Mouse (Mus musculus): Measurements from ENCODE around the gene Arpc4. TPM values are rescaled to one million over a fixed set of nuclear protein-coding genes. Genes with fewer than 3 reads are reported as not detected.

The Arpc4 gene
- polyA plus RNA-seq (2015; fragmentation: Nextera tagmentation; extraction: Ambion mirVana), result 448 and 455 TPM in 2 replicates

DNA sequence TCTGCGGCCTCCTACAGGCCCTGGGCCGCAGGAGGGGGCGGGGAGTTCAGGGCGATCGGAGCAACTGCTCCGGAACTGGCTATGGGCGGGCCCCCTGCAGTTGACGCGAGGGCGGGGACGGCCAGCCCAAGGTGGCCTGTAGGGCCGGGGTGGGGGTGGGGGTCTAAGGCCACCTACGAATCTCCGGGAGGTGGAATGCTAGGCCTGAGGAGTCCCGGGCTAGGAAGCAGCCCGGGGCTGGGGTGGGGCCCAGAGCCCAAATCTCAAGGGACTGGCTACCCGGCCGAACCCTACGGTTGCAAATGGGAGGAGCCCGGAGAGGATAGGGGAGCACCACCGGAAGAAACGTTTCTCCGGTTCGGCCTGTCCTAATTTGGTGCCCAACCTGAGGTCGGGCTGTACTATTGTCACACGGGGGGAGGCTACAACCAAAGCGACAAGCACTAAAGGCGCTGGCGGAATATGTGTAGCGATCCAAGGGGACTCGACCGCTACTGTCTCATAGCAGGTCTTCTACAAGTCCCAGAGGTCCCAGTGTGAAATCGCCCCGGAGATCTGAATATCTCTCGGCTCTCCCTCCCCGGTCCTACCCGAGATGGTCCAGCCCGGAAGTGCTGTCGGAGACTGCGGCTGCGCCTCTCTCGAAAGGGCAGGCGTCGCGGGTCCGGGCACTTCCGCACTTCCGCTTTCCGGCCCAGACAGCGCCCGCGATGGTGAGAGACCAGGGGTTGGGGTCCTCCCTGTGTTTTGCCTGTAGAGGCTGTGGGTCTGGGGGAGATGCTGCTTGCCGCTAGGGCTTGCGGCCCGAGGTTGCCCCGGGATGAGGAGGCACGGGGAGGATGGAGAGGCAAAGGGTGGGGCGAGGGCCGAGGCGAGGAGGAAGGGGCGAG lies at the start of gene Arpc4, which contains the start of gene Tada3:
Arpc4 (plus strand) TSS at position 620 of the 890 bp plus-strand sequence.
Tada3 (minus strand) TSS at position 388 of the 890 bp plus-strand sequence.

DNA sequence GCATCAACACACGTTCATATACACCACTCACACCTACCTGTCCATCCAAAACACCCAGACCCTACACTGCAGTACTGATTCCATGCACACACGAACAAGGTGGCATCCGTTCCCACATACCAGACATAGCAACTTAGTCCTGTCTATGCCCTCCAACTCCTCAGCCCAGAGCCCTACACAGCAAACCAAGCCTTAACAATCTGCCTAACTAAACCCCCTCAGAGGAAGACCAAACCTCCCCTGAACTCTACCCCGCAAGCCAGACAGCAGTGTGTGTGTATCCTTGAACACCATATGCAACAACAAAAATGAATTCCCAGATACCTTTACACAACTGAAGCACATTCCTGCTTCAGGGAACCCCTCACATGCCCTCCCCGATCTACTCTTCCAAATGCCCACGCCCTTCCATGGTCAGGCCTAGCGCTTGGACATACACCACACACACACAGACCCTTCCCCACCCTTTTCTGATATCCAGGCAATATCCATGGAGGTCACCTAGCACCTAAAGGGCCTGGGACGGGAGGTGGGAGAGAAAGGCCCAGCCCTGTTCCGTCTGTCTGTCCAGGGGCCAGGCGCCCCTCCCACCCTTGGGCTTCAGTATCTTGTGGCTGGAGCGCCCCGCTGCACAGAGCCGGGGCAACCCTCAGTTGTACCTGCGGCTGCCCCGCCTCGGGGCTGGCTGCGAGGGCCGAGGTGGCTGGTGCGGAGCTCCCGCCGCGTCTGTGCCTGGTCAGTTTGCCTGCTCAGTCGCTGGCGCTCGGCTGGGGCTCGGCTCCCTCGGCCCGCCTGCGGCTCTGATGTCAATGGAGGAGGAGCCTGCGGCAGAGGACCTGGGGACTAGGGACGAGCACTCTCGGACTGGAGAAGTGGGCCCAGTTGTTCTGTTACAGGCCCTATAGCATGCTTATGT lies 34.5 kb upstream of the Arpc4 start, which contains the start of gene Camk1:
Camk1 (minus strand) TSS at position 808 of the 916 bp plus-strand sequence.

DNA sequence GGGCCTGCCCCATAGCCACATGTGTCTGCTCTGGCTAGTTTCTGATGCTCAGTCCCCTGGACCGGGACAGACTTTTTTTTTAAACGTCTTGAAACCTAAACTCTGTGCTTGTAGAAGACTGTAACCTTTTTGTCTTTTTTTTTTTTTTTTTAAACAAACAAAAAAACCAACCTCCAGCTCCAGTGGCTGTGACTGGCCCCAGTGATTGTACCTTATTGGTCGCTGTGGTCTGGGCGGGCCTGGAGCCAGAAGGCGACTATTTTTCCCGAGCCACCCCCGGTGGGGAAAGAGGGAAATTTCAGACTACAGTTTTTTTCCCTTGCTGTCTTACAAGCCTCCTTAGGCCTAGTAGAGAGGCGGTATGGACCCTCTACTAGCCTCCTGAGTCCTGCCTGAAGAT lies 11.0 kb downstream of the Arpc4 start, which contains the start of gene Ttll3:
Ttll3 (plus strand) TSS at position 301 of the 400 bp plus-strand sequence.

DNA sequence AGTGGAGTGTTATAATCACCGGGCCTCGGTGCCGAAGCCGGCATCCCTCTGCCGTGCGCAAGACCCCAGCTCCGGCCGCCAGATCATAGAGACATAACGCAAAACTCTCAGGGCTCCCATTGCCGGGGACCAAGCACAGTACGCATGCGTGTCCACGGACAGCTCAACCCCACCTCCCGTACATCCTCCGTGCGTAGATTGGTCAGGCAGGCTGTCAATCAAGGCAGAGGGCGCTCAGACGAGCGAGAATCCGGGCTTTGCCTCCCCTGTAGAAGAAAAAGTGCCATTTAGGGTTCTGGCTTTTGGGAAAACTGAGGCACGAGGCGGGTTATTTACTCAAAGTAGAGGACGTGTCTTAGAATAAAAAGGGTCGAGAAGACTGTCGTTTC lies 41.3 kb downstream of the Arpc4 start, which contains the start of gene Rpusd3:
Rpusd3 (minus strand) TSS at position 142 of the 389 bp plus-strand sequence.

DNA sequence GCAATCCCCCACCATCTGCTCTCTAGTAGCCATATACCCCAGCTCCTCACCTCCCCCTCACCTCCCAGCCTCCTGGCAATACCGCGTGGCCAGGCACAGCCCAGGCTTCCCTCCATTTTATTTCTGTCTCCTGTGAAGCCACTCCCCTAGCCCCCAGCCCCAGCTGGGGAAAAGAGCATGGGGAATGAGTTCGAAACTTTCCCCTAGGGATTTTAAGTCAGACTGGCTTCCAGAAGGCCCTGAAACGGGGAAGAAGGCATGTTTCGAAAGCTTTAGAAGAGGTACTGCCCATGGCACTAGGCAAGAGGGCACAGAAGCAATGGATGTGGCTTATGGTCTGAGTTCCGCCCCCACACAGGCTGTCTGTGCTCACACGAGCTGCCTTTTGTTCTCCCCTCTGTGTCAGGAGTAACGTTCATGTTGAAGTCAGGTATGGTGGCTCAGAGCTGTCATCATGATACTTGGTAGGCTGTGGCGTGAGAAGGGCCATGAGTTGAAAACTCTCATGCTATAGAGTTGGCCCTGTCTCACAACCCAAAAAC lies 57.8 kb downstream of the Arpc4 start, which contains the start of gene Cidec:
Cidec (minus strand) TSS at position 97 of the 542 bp plus-strand sequence.

Small RNAs within 50 kb of the gene (microRNA-seq; reads per million reads assigned to microRNA genes)
- not detected for gene Gm24387

Other genes starting within 250 kb of the Arpc4 start
- gene Lhfpl4, start 182.7 kb upstream of the Arpc4 start, polyA plus RNA-seq (2015; fragmentation: Nextera tagmentation; extraction: Ambion mirVana), result 47.2 and 49.8 TPM in 2 replicates
- 26.7 and 30.6 TPM in 2 replicates for gene Mtmr14, start 140.3 kb upstream of the Arpc4 start, polyA plus RNA-seq (2015; fragmentation: Nextera tagmentation; extraction: Ambion mirVana)
- gene Cpne9, start 95.8 kb upstream of the Arpc4 start, polyA plus RNA-seq (2015; fragmentation: Nextera tagmentation; extraction: Ambion mirVana), result 3.0 and 3.6 TPM in 2 replicates
- gene Brpf1, start 71.0 kb upstream of the Arpc4 start, polyA plus RNA-seq (2015; fragmentation: Nextera tagmentation; extraction: Ambion mirVana), result 8.7 and 9.2 TPM in 2 replicates
- 7.6 and 9.9 TPM in 2 replicates for gene Ogg1, start 51.1 kb upstream of the Arpc4 start, polyA plus RNA-seq (2015; fragmentation: Nextera tagmentation; extraction: Ambion mirVana)
- gene Camk1, start 34.1 kb upstream of the Arpc4 start, polyA plus RNA-seq (2015; fragmentation: Nextera tagmentation; extraction: Ambion mirVana), result 129 and 135 TPM in 2 replicates
- gene Tada3, start 232 bp upstream of the Arpc4 start, polyA plus RNA-seq (2015; fragmentation: Nextera tagmentation; extraction: Ambion mirVana), result 58.7 and 61.9 TPM in 2 replicates
- 9.1 and 10.6 TPM in 2 replicates for gene Ttll3, start 11.1 kb downstream of the Arpc4 start, polyA plus RNA-seq (2015; fragmentation: Nextera tagmentation; extraction: Ambion mirVana)
- gene Rpusd3, start 41.2 kb downstream of the Arpc4 start, polyA plus RNA-seq (2015; fragmentation: Nextera tagmentation; extraction: Ambion mirVana), result 24.3 and 25.1 TPM in 2 replicates
- 0.17 and 0.70 TPM in 2 replicates for gene Cidec, start 57.6 kb downstream of the Arpc4 start, polyA plus RNA-seq (2015; fragmentation: Nextera tagmentation; extraction: Ambion mirVana)
- gene Jagn1, start 64.5 kb downstream of the Arpc4 start, polyA plus RNA-seq (2015; fragmentation: Nextera tagmentation; extraction: Ambion mirVana), result 100 and 112 TPM in 2 replicates
- 0.50 and 0.71 TPM in 2 replicates for gene Il17re, start 80.4 kb downstream of the Arpc4 start, polyA plus RNA-seq (2015; fragmentation: Nextera tagmentation; extraction: Ambion mirVana)
- gene Il17rc, start 93.3 kb downstream of the Arpc4 start, polyA plus RNA-seq (2015; fragmentation: Nextera tagmentation; extraction: Ambion mirVana), result 7.8 and 8.7 TPM in 2 replicates
- gene Creld1, start 105.2 kb downstream of the Arpc4 start, polyA plus RNA-seq (2015; fragmentation: Nextera tagmentation; extraction: Ambion mirVana), result 75.1 and 83.7 TPM in 2 replicates
- 12.6 and 14.9 TPM in 2 replicates for gene Prrt3, start 123.8 kb downstream of the Arpc4 start, polyA plus RNA-seq (2015; fragmentation: Nextera tagmentation; extraction: Ambion mirVana)
- gene Emc3, start 153.5 kb downstream of the Arpc4 start, polyA plus RNA-seq (2015; fragmentation: Nextera tagmentation; extraction: Ambion mirVana), result 116 and 117 TPM in 2 replicates
- 0.81 and 1.0 TPM in 2 replicates for gene Fancd2, start 153.6 kb downstream of the Arpc4 start, polyA plus RNA-seq (2015; fragmentation: Nextera tagmentation; extraction: Ambion mirVana)
- 0.25 TPM in 2 replicates for gene Fancd2os, start 222.6 kb downstream of the Arpc4 start, polyA plus RNA-seq (2015; fragmentation: Nextera tagmentation; extraction: Ambion mirVana)
- gene Brk1, start 226.7 kb downstream of the Arpc4 start, polyA plus RNA-seq (2015; fragmentation: Nextera tagmentation; extraction: Ambion mirVana), result 288 and 295 TPM in 2 replicates
- 66.9 and 69.9 TPM in 2 replicates for gene Vhl, start 245.8 kb downstream of the Arpc4 start, polyA plus RNA-seq (2015; fragmentation: Nextera tagmentation; extraction: Ambion mirVana)